Mouse (Mus musculus): Measurements from ENCODE around the gene Hnrnpul1.

The Hnrnpul1 gene

GRCm38 (mm10) chr7:25687811-25688401, 66.7 kb downstream of the Hnrnpul1 start:
- DNase-seq = peak; percentile 71 to 72

- peak; percentile 80 to 85 for DNase-seq
Observed at GRCm38 (mm10) chr7:25686680-25687531, 67.7 kb downstream of the Hnrnpul1 start, which contains the start of gene Tgfb1. Gene Tgfb1, plus strand, starts transcription at chr7:25687002.

GRCm38 (mm10) chr7:25685926-25686470, 68.6 kb downstream of the Hnrnpul1 start:
- no peak for DNase-seq

DNA sequence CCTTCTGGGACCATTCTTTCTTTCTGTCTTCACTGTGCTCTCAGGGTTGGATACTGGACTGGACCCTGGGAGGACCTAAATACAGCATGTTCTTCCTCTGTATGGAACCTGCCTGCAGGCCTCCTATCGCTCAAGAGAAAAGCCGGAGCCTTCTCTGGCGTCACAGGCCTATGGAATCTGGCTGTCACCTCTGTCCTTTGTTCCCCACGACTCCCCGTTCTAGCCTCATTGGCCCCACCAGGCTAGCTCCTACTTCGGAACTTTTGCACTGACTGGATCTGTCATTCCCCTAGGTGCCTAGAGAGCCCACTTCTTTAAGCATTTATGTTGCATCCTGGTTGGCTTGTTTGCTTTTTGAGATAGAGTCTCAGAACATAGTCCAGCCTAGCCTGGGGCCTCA, 69.9 kb downstream of the Hnrnpul1 start:
- DNase-seq = no peak

GRCm38 (mm10) chr7:25683474-25684180, 70.9 kb downstream of the Hnrnpul1 start:
- DNase-seq = peak; percentile 43 to 51

- DNase-seq = no peak
Observed at GRCm38 (mm10) chr7:25681341-25682231, 73.0 kb downstream of the Hnrnpul1 start.

- DNase-seq = peak; percentile 95 to 96
Observed at GRCm38 (mm10) chr7:25680514-25681258, 73.9 kb downstream of the Hnrnpul1 start, which contains the start of gene B9d2. Gene B9d2, plus strand, starts transcription at chr7:25680780.

DNA sequence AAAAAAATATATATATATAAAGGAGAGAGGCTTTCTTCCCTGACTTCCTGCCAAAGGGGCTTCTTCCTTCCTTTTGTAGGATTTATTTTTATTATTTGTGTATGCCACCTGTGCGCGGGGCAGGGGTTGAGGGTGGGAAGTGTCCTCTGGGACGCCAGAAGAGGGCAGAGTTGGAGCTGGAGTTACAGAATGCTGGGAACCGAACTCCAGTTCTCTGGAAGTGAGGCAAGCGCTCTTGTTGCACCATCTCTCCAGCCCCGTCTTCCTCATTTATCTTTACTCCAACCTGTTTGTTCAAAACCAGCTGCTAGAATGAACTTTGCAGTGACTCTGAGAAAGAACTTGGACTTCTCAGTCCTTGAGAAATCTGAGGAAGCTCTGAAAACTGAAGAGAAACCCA, 74.6 kb downstream of the Hnrnpul1 start:
- DNase-seq = peak in 1 of 2 experiments; percentile 45

GRCm38 (mm10) chr7:25677013-25677412, 77.5 kb downstream of the Hnrnpul1 start:
- DNase-seq = no peak

DNA sequence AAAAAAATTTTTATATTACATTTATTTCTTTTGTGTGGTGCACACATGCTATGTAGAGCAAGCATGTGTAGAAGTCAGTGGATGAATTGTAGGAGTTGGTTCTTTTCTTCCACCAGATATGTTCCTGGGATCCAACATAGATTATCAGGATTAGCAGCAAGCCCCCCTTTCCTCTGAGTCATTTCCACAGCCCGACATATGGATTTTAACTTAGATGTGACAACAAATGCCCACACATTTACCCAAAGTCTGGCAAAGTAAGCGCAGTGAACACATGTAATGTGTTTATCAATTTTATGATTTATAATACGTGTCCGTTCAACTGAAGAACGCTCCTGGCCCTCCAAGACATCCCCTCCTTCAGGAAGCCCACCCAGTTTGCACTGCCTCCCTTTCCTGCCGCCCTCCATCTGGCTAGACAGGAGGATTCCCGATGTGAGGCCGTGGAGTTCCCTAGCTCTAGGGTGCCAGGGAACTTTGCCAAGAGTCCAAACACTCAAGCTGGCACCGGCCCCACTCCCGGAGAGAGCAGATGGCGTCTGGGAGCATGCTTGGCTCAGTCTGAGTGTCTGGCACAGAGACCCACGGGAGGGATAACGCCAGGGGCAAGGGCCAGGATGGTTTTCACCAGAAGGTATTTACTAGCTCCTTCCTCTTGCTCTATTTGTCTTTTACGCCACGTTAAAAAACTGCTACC, 78.3 kb downstream of the Hnrnpul1 start:
- peak; percentile 89 to 92 for DNase-seq

- no peak for DNase-seq
Observed at GRCm38 (mm10) chr7:25675405-25675804, 79.2 kb downstream of the Hnrnpul1 start.

DNA sequence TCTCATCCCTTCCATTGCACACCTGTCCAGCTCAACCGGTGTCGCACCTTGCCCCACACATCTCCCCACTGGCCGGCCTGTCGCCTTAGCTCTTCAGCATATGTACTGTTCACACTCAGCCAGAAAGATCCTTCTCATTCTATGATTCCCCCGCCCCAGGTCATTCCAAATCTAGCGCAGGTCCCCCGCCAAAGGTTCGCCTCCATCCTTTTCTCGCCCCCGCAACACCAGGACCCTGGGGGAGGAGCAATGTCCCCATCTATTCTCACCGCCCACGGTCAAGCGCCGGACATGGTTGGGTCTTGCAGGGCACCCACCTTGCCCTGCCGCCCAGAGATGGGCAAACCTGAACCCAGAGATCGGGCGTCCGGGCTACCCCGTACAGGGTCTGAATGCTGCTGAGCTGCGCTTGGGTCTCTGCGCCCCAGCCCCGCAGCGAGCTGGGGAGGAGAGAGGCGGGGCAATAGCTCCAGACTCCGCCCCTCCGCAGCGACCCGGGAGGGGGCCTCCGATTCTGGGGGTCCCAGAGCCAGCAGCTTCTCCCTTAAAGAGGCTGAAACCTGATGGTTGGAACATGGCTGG, 79.7 kb downstream of the Hnrnpul1 start, which contains the start of gene Tmem91:
Gene Tmem91, minus strand, starts transcription at position 448 of the 582 bp plus-strand sequence.
- DNase-seq = no peak

- DNase-seq = no peak
Observed at GRCm38 (mm10) chr7:25674297-25674696, 80.3 kb downstream of the Hnrnpul1 start.

DNA sequence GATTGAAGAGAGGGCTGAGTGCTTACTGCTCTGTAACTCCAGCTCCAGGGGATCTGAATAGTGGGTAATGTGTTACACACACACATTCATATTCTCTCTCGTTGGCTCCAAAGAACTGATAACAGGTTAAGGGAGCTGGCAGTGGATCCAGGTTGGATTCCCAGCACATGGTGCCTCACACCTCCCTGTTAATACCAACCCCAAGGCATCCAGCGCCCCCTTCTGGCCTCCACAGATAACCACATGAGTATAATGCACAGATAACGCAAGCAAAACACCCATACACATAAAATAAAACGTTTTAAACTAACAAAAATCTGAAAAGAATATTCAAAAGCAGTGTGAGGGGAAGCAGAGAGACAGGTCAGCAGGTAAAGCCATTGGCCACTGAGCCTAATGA, 82.1 kb downstream of the Hnrnpul1 start:
- no peak for DNase-seq

DNA sequence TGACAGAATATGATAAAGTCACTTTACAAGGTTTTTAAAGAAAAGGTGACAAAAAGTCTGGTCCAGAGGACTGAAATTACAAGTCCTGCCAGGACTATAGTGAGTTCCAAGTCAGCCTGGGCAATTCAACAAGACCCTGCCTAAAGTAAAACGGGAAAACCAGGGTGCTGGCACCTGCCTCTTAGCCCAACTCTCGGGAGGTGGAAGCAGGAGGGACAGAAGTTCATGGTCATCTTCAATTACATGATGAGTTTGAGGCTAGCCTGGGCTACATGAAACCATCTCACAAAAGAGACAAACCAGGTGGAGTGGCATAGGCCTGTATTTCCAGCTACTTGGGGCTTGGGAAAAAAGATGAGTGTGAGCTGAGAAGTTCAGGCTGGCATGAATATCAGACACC, 82.9 kb downstream of the Hnrnpul1 start:
- no peak for DNase-seq
